Mouse (Mus musculus) retina, embryonic 14.5 days (tissue): ENCODE measurements around the gene Ascl4.

Experiments used
- DNase-seq: peaks from one replicate; pipeline ENCODE4 v3.0.0-alpha.2; 2015; ENCODE audit warnings: low spot score

Gene Ascl4

GRCm38 (mm10) chr10:85969894-85970620 lies 42.6 kb downstream of the Ascl4 start:
- DNase-seq = no peak

DNA sequence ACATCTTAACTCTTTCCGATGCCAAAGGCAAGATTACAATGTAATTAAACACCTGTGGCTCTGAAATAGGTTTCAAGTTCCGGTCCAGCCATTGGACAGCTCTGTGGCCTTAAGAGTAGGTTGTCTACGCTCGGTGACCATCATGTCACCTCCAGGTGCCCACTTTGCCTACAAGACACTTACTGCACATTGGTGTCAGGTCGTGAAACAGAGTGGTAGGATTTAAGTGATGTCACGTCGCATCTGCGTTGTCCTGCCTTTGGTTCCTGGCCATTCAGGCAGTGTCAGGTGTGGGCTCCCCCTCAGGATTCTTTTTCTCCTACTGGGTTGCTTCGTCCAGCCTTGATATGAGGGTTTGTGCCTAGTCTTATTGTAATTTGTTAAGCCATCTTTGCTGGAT lies 44.3 kb downstream of the Ascl4 start:
- no peak for DNase-seq

GRCm38 (mm10) chr10:85972915-85973314 lies 45.4 kb downstream of the Ascl4 start:
- no peak for DNase-seq

GRCm38 (mm10) chr10:85989412-85990115 lies 62.1 kb downstream of the Ascl4 start:
- DNase-seq = no peak

GRCm38 (mm10) chr10:85992412-85992811 lies 64.9 kb downstream of the Ascl4 start:
- no peak for DNase-seq

- no peak for DNase-seq
Measured at GRCm38 (mm10) chr10:85993836-85994235, 66.4 kb downstream of the Ascl4 start.

DNA sequence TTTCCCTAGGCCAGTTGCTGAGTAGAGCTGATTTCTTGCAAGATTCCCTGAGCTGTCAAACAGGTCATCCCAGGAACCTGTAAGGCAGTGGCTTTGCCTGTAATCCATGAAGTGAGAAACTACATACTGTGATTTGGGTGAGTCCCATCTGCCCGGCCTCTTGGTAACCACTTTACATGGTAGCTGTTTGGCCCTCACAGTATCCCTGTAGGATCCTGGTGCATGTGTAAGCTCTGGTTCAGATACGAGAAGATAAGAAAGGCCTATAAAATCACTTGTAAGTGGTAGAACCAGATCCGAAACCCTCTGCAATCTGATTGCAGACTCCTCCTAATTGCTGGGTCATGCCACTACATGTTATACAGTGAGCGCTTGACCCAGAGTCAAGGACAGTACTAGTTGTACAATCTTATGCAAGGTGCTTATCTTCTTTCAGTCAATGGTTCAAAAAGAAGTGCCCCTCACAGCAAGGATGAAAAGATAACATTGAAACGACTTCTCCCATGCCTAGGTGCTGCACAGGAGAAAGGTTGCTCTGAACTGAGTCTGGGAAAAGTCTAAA lies 67.1 kb downstream of the Ascl4 start:
- no peak for DNase-seq
